Mouse (Mus musculus) brown adipose tissue, adult 24 weeks (tissue): Measurements from ENCODE around the gene Cdkn1a. TPM values are rescaled to one million over a fixed set of nuclear protein-coding genes. Genes with fewer than 3 reads are reported as not detected.

ENCODE experiments used
- H3K27ac ChIP-seq: fragments of 200-500 bp; replicated peaks from 2 replicates; pipeline ENCODE4 v1.5.1; 2012; ENCODE audit warnings: low read depth, mild to moderate bottlenecking, low read length
- H3K4me1 ChIP-seq: fragments of 200-500 bp; 2 replicates; pipeline ENCODE4 v1.6.1; 2012; ENCODE audit warnings: low read length, mixed read lengths; ENCODE audit not compliant: control insufficient read depth, insufficient read depth, insufficient read length
- H3K4me3 ChIP-seq: fragments of 200-500 bp; 2 replicates; pipeline ENCODE4 v1.5.1; 2012; ENCODE audit warnings: low read depth, mild to moderate bottlenecking, low read length, moderate library complexity; ENCODE audit not compliant: insufficient read depth
- polyA plus RNA-seq: library from polyadenylated mRNA; stranded (reverse); fragments of >200 nt; gene quantifications from 2 replicates; pipeline ENCODE4 v1.2.4, GENCODE M21; 2012; ENCODE audit not compliant: missing spikeins, insufficient read depth, insufficient read length

Cdkn1a gene
- polyA plus RNA-seq, 1 experiment: 36.2 TPM

GRCm38 (mm10) chr17:29053841-29054240 is 36.9 kb upstream of the Cdkn1a start:
- H3K4me1 ChIP-seq: peaks cover 20% of the 10 kb centered on the region
- H3K27ac ChIP-seq: peak overlapping the region; percentile 45
- H3K4me3 ChIP-seq: no peak overlapping the region

- H3K4me3 ChIP-seq: no peak overlapping the region
- peak overlapping the region; percentile 45; the same call in 1 of the 2 replicates for H3K27ac ChIP-seq
- peaks cover 20% of the 10 kb centered on the region for H3K4me1 ChIP-seq
Observed at GRCm38 (mm10) chr17:29054429-29054828, 36.3 kb upstream of the Cdkn1a start.

- Histone ChIP-seq H3K4me3 (no peak overlapping the region), H3K27ac (no peak overlapping the region), H3K4me1 (peaks cover 20% of the 10 kb centered on the region)
Observed at GRCm38 (mm10) chr17:29055586-29055985, 35.2 kb upstream of the Cdkn1a start.

GRCm38 (mm10) chr17:29056207-29056606 is 34.6 kb upstream of the Cdkn1a start:
- Histone ChIP-seq H3K4me1 (peaks cover 22% of the 10 kb centered on the region), H3K27ac (no peak overlapping the region)

GRCm38 (mm10) chr17:29056699-29057151 is 34.1 kb upstream of the Cdkn1a start:
- H3K27ac ChIP-seq: no peak overlapping the region
- H3K4me1 ChIP-seq: peaks cover 22% of the 10 kb centered on the region
- H3K4me3 ChIP-seq: no peak overlapping the region

More at GRCm38 (mm10) chr17:29056207-29056606, 34.6 kb upstream of the Cdkn1a start:
- no peak overlapping the region for H3K4me3 ChIP-seq

- Histone ChIP-seq H3K4me1 (peaks cover 23% of the 10 kb centered on the region), H3K4me3 (no peak overlapping the region), H3K27ac (no peak overlapping the region)
Observed at GRCm38 (mm10) chr17:29057361-29057890, 33.4 kb upstream of the Cdkn1a start.

- Histone ChIP-seq H3K27ac (no peak overlapping the region), H3K4me3 (no peak overlapping the region), H3K4me1 (peaks cover 26% of the 10 kb centered on the region)
Observed at GRCm38 (mm10) chr17:29057961-29058360, 32.8 kb upstream of the Cdkn1a start.

GRCm38 (mm10) chr17:29058487-29058886 is 32.3 kb upstream of the Cdkn1a start:
- H3K27ac ChIP-seq: no peak overlapping the region
- H3K4me1 ChIP-seq: peaks cover 22% of the 10 kb centered on the region

GRCm38 (mm10) chr17:29059581-29059980 is 31.2 kb upstream of the Cdkn1a start:
- Histone ChIP-seq H3K4me1 (peaks cover 15% of the 10 kb centered on the region), H3K27ac (no peak overlapping the region), H3K4me3 (no peak overlapping the region)

More at GRCm38 (mm10) chr17:29058487-29058886, 32.3 kb upstream of the Cdkn1a start:
- no peak overlapping the region for H3K4me3 ChIP-seq

GRCm38 (mm10) chr17:29060946-29061345 is 29.8 kb upstream of the Cdkn1a start:
- no peak overlapping the region for H3K4me3 ChIP-seq
- H3K4me1 ChIP-seq: peaks cover 15% of the 10 kb centered on the region
- H3K27ac ChIP-seq: peak overlapping the region; percentile 50; the same call in 1 of the 2 replicates

- H3K4me1 ChIP-seq: peaks cover 15% of the 10 kb centered on the region
- no peak overlapping the region for H3K4me3 ChIP-seq
- H3K27ac ChIP-seq: no peak overlapping the region
Observed at GRCm38 (mm10) chr17:29062119-29063035, 28.4 kb upstream of the Cdkn1a start.

- H3K4me3 ChIP-seq: no peak overlapping the region
- peaks cover 12% of the 10 kb centered on the region for H3K4me1 ChIP-seq
- H3K27ac ChIP-seq: no peak overlapping the region
Observed at GRCm38 (mm10) chr17:29063121-29063987, 27.4 kb upstream of the Cdkn1a start.

- H3K4me1 ChIP-seq: peaks cover 7% of the 10 kb centered on the region
- H3K4me3 ChIP-seq: no peak overlapping the region
Observed at GRCm38 (mm10) chr17:29063988-29064285, 26.8 kb upstream of the Cdkn1a start.

GRCm38 (mm10) chr17:29065245-29065940 is 25.4 kb upstream of the Cdkn1a start:
- H3K4me3 ChIP-seq: no peak overlapping the region
- H3K4me1 ChIP-seq: peaks cover 7% of the 10 kb centered on the region
- H3K27ac ChIP-seq: no peak overlapping the region

More at GRCm38 (mm10) chr17:29063988-29064285, 26.8 kb upstream of the Cdkn1a start:
- H3K27ac ChIP-seq: no peak overlapping the region
